Mouse (Mus musculus) heart, embryonic 14.5 days (tissue): ENCODE results near the gene Atp8b4. TPM values are rescaled to one million over a fixed set of nuclear protein-coding genes. Genes with fewer than 3 reads are reported as not detected.

Experiments
- ATAC-seq: fragments of 200-750 bp; cut with Nextera tagmentation; 2 replicates; pipeline ENCODE4 v1.8.0; 2017; ENCODE audit warnings: low read depth, moderate TSS enrichment; ENCODE audit not compliant: insufficient number of reproducible peaks, insufficient read depth, low FRiP score
- H3K27ac ChIP-seq, 2 experiments: fragments of 200-500 bp in 1 of 2; fragments of 300-500 bp in 1 of 2; sonication (generic) in 1 of 2; replicated peaks in 1 of 2; 2 replicates each; pipeline ENCODE4 v1.5.1; 2012 to 2014; ENCODE audit warnings: low read depth in 2 of 2, low read length in 2 of 2, control low read depth in 1 of 2, mild to moderate bottlenecking in 1 of 2, mixed read lengths in 1 of 2; ENCODE audit not compliant: control insufficient read depth in 1 of 2, insufficient read depth in 1 of 2
- H3K27me3 ChIP-seq: fragments of 300-500 bp; sonication (generic); 2 replicates; pipeline ENCODE4 v1.6.1; 2014; ENCODE audit warnings: mild to moderate bottlenecking, low read length, control low read depth; ENCODE audit not compliant: control insufficient read depth, insufficient read depth
- H3K36me3 ChIP-seq: fragments of 300-500 bp; sonication (generic); 2 replicates; pipeline ENCODE4 v1.6.1; 2014; ENCODE audit warnings: mild to moderate bottlenecking, control low read depth, low read length, mixed read lengths; ENCODE audit not compliant: control insufficient read depth, insufficient read depth
- H3K4me1 ChIP-seq, 2 experiments: fragments of 200-500 bp in 1 of 2; fragments of 300-500 bp in 1 of 2; sonication (generic) in 1 of 2; 2 replicates each; pipeline ENCODE4 v1.6.1; 2012 to 2014; ENCODE audit warnings: low read length in 2 of 2, control low read depth in 1 of 2, mixed read lengths in 1 of 2; ENCODE audit not compliant: control insufficient read depth in 2 of 2, insufficient read depth in 2 of 2
- H3K4me2 ChIP-seq: fragments of 300-500 bp; sonication (generic); 2 replicates; pipeline ENCODE4 v1.6.1; 2014; ENCODE audit warnings: mild to moderate bottlenecking, low read length
- H3K4me3 ChIP-seq, 2 experiments: fragments of 200-500 bp in 1 of 2; fragments of 300-500 bp in 1 of 2; sonication (generic) in 1 of 2; 2 replicates each; pipeline ENCODE4 v1.5.1; 2012 to 2014; ENCODE audit warnings: low read length in 2 of 2, mild to moderate bottlenecking in 2 of 2, control low read depth in 1 of 2, low read depth in 1 of 2, moderate library complexity in 1 of 2; ENCODE audit not compliant: control insufficient read depth in 1 of 2, insufficient read depth in 1 of 2
- H3K9ac ChIP-seq: fragments of 300-500 bp; sonication (generic); 2 replicates; pipeline ENCODE4 v1.6.1; 2014; ENCODE audit warnings: mild to moderate bottlenecking, low read length
- H3K9me3 ChIP-seq: fragments of 300-500 bp; sonication (generic); 2 replicates; pipeline ENCODE4 v1.6.1; 2016; ENCODE audit warnings: low read length, control low read depth; ENCODE audit not compliant: control insufficient read depth
- WGBS: fragments of 180-500 bp; shearing (Covaris S2); extraction: QIAGEN DNeasy Blood & Tissue Kit; methylation state at CpG from one replicate; pipeline ENCODE4 v1.1.7; 2014; 5-methylcytosine and 5-hydroxymethylcytosine counted together
- polyA plus RNA-seq: library from polyadenylated mRNA; unstranded; fragments of >200 nt; fragmentation: Nextera tagmentation; extraction: Ambion mirVana; gene quantifications from 2 replicates; pipeline ENCODE4 v1.2.1, GENCODE M21; 2014

The Atp8b4 gene
- polyA plus RNA-seq, 1 experiment from 2014 or later = 0.16 TPM

- no peak for ATAC-seq
- Histone ChIP-seq H3K9ac (no peak overlapping the region), H3K4me1 (no peaks in the 10 kb centered on the region), H3K27me3 (no peaks in the 10 kb centered on the region), H3K36me3 (no peaks in the 10 kb centered on the region), H3K4me3 (no peak overlapping the region), H3K9me3 (no peaks in the 10 kb centered on the region), H3K4me2 (no peak overlapping the region), H3K27ac (no peak overlapping the region)
- 81% methylated on average over 5 of the region's 5 CpGs for WGBS
Measured at GRCm38 (mm10) chr2:126380300-126380699, 120.2 kb downstream of the Atp8b4 start.

- Histone ChIP-seq H3K4me2 (peak overlapping the region; percentile 32), H3K4me3 (no peak overlapping the region), H3K36me3 (no peaks in the 10 kb centered on the region), H3K27ac (no peak overlapping the region), H3K9ac (no peak overlapping the region), H3K27me3 (no peaks in the 10 kb centered on the region), H3K9me3 (no peaks in the 10 kb centered on the region), H3K4me1 (peaks cover 0 to 4% of the 10 kb centered on the region in 2 experiments; a peak in 2 of 4 replicates)
- 34% methylated on average over 8 of the region's 8 CpGs for WGBS
- ATAC-seq = no peak
Measured at GRCm38 (mm10) chr2:126371634-126372033, 128.8 kb downstream of the Atp8b4 start.

- H3K27me3 ChIP-seq = no peaks in the 10 kb centered on the region
- H3K4me2 ChIP-seq = no peak overlapping the region
- H3K9me3 ChIP-seq = no peaks in the 10 kb centered on the region
- no peaks in the 10 kb centered on the region for H3K36me3 ChIP-seq
- peaks cover 0 to 4% of the 10 kb centered on the region in 2 experiments; a peak in 2 of 4 replicates for H3K4me1 ChIP-seq
- ATAC-seq = no peak; the same call in 1 of the 2 replicates
- H3K9ac ChIP-seq = no peak overlapping the region
- no peak overlapping the region for H3K4me3 ChIP-seq
- 26% methylated on average over 4 of the region's 4 CpGs for WGBS
- H3K27ac ChIP-seq = no peak overlapping the region
Measured at GRCm38 (mm10) chr2:126369815-126370214, 130.7 kb downstream of the Atp8b4 start.

DNA sequence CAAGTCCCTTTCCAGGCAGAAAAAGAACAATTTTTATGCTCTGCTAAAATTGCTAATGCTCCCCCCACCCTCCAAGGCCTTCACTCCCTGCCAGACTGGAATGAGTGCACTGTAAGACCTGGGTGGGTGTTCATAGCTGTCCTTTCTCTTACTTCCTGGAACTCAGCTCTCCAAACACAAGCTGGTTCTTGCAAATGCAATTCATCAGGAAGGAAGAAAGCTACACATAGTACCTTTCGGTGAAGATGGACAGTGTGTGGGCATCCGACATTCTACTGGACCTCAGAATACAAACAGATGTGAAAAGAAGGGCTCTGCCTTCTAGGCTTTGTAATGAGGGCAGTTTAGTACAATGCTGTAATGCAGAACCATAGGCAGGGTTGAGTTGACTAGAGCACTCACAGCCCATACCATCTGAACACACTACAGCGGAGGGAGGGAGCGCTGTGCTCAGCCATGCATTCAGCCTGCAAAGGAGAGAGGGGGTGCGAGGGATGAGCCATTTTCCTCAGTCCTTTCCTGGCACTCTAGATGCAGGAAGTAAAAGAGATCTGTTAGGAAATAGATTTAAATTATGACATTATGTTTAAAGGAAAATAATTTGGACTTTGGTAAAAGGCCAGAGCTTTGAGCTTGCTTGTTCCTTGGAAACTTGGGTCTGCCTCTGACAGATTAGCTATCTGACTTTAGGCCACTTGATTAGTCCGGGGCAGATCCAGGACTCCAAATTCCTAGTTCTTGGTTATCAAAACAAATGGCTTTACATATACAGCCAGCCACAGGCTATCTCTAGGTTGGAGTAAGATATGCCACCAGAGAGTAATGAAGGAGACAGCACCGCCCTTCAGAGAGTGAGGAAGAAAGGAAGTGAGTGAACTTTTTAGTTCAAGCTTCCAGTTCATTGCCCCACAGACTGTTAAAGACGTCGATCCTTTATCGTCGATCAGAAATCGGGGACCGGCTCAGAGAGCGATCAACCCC, 136.4 kb downstream of the Atp8b4 start:
- H3K4me3 ChIP-seq = no peak overlapping the region
- no peak overlapping the region for H3K4me2 ChIP-seq
- H3K4me1 ChIP-seq = peaks cover 4 to 5% of the 10 kb centered on the region in 2 experiments; a peak in 3 of 4 replicates
- H3K27me3 ChIP-seq = no peaks in the 10 kb centered on the region
- H3K9ac ChIP-seq = no peak overlapping the region
- ATAC-seq = no peak
- H3K27ac ChIP-seq = no peak overlapping the region
- WGBS = 57% methylated on average over 14 of the region's 14 CpGs
- H3K9me3 ChIP-seq = no peaks in the 10 kb centered on the region
- H3K36me3 ChIP-seq = no peaks in the 10 kb centered on the region

DNA sequence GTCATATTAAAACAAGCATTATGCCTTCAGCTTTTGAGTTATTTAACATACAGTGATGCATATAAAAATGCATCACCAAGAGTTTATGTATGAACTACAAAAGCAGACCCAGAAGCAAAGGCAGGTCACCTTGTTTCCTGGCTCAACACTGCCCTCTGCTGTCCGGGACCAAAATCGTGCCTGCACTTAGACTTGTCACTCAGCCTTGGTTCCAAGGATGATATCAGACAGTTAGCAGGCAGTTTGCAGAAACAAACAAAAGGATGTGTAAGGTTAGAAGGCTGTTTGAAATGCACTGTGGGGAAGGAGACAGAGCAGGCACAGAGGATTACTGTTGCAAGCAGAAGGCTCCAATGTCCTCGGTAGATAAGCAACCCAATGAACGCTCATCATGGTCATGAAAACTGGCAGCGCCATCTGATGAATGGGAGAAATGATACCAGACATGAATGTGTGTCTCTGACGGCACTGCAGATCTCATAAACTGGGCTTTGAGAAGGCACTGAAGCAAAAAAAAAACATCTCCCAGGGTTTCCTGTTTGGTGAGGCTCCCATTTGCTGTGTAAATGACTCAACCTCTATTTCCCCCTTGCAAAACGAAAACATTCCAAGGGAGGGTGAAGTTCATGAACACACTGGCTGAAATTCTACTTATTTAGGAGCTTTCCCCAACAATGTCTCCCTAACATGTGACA, 137.3 kb downstream of the Atp8b4 start:
- Histone ChIP-seq H3K36me3 (no peaks in the 10 kb centered on the region), H3K4me3 (no peak overlapping the region), H3K27ac (no peak overlapping the region), H3K4me1 (peaks cover 4 to 5% of the 10 kb centered on the region in 2 experiments; a peak in 3 of 4 replicates), H3K9me3 (no peaks in the 10 kb centered on the region), H3K27me3 (no peaks in the 10 kb centered on the region), H3K9ac (no peak overlapping the region), H3K4me2 (no peak overlapping the region)
- no peak for ATAC-seq
- WGBS = 40% methylated on average over 7 of the region's 7 CpGs

GRCm38 (mm10) chr2:126361131-126361810, 139.2 kb downstream of the Atp8b4 start:
- Histone ChIP-seq H3K4me2 (0 out of 2 replicates have a peak overlapping the region, but pooled peaks have one; percentile 3), H3K36me3 (no peaks in the 10 kb centered on the region), H3K9ac (no peak overlapping the region), H3K9me3 (no peaks in the 10 kb centered on the region), H3K27ac (peak overlapping the region; percentile 12 to 60), H3K27me3 (no peaks in the 10 kb centered on the region), H3K4me1 (peaks cover 4 to 5% of the 10 kb centered on the region in 2 experiments; a peak in 3 of 4 replicates), H3K4me3 (no peak overlapping the region)
- WGBS = 63% methylated on average over 21 of the region's 21 CpGs
- ATAC-seq = peak; percentile 50; the same call in 1 of the 2 replicates

- H3K4me1 ChIP-seq = peaks cover 4 to 5% of the 10 kb centered on the region in 2 experiments; a peak in 3 of 4 replicates
- H3K9ac ChIP-seq = no peak overlapping the region
- H3K4me3 ChIP-seq = no peak overlapping the region
- H3K9me3 ChIP-seq = no peaks in the 10 kb centered on the region
- no peak for ATAC-seq
- H3K36me3 ChIP-seq = no peaks in the 10 kb centered on the region
- H3K4me2 ChIP-seq = 0 out of 2 replicates have a peak overlapping the region, but pooled peaks have one; percentile 3
- 48% methylated on average over 6 of the region's 6 CpGs for WGBS
- no peaks in the 10 kb centered on the region for H3K27me3 ChIP-seq
- peak overlapping the region; percentile 12 to 21 for H3K27ac ChIP-seq
Measured at GRCm38 (mm10) chr2:126360688-126361087, 139.8 kb downstream of the Atp8b4 start.
